Mouse (Mus musculus): ENCODE measurements around the gene Polm. TPM values are rescaled to one million over a fixed set of nuclear protein-coding genes. Genes with fewer than 3 reads are reported as not detected.

The Polm gene
- total and polyA plus RNA-seq, 3 experiments, result 5.4 to 18.3 TPM; not detected in 1

GRCm38 (mm10) chr11:5782199-5782944 is 55.4 kb downstream of the Polm start (continued):
- no peak for TF ChIP-seq NRF1 (IDR thresholded peaks at IDR 0.05; ENCODE audit: insufficient read depth, low read depth, low read length, poor library complexity, severe bottlenecking)
- TF ChIP-seq ZKSCAN1 (IDR thresholded peaks at IDR 0.05; ENCODE audit: low read depth, low read length), result no peak
- TF ChIP-seq BHLHE40 (IDR thresholded peaks at IDR 0.05; ENCODE audit: borderline replicate concordance, low read depth, low read length), result no peak
- no peak for TF ChIP-seq E2F4 (IDR thresholded peaks at IDR 0.05; ENCODE audit: borderline replicate concordance, low read depth, low read length)
- no peak for TF ChIP-seq NELFE (IDR thresholded peaks at IDR 0.05; ENCODE audit: low read depth, low read length)
- TF ChIP-seq TBP (IDR thresholded peaks at IDR 0.05; ENCODE audit: low read depth, low read length), result no peak
- TF ChIP-seq SMC3 (IDR thresholded peaks at IDR 0.05; ENCODE audit: low read depth, low read length), result peak; percentile 48
- TF ChIP-seq POLR2AphosphoS2 (IDR thresholded peaks at IDR 0.05; ENCODE audit: low read length), result no peak
- peak; percentile 63 for TF ChIP-seq SIN3A (IDR thresholded peaks at IDR 0.05; ENCODE audit: low read length)
- no peak for TF ChIP-seq MYB (IDR thresholded peaks at IDR 0.05; ENCODE audit: low read depth, low read length)
- no peak for TF ChIP-seq USF2 (IDR thresholded peaks at IDR 0.05; ENCODE audit: borderline replicate concordance in 1 of 2, insufficient read depth in 1 of 2, low read depth in 1 of 2, low read length in 2 of 2)
- TF ChIP-seq ZNF384 (IDR thresholded peaks at IDR 0.05; ENCODE audit: low read depth, low read length), result no peak

DNA sequence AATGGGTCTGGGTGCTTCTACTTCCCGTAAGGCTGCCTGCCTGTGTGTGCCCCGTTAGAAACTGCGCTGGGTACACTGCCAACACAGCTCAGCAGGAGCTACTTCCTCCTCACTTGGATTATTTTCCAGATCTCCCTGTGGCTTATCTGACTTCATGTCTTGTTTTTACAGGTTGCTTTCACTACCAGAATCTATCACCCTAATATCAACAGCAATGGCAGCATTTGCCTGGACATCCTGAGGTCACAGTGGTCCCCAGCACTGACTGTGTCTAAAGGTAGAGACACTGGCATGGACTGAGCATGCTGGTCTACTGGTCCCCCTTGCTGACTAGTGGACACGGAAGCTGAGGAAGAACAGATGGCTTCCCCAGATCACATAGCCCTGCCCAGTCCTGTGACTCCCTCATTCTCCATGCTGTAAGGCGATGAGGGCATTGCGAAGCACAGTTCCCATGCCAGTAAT is 57.7 kb downstream of the Polm start:
- H3K9me3 ChIP-seq (replicated peaks; ENCODE audit: insufficient read depth, low read length), result no peaks in the 10 kb centered on the region
- TF ChIP-seq EP300 (IDR thresholded peaks at IDR 0.05; ENCODE audit: low read depth in 1 of 2, low read length in 2 of 2) (peak; percentile 7 to 31; a peak in 1 of 4 replicates), UBTF (IDR thresholded peaks at IDR 0.05; ENCODE audit: borderline replicate concordance, insufficient read depth, low read depth, low read length) (no peak)
- H3K27me3 ChIP-seq (ENCODE audit: control insufficient read depth in 1 of 2, insufficient read depth in 2 of 2, low read length in 2 of 2), result no peaks in the 10 kb centered on the region
- H3K79me2 ChIP-seq (ENCODE audit: control insufficient read depth, insufficient read depth, low read length, poor library complexity), result no peaks in the 10 kb centered on the region
- no peak overlapping the region for H3K4me3 ChIP-seq (ENCODE audit: control insufficient read depth in 1 of 2, insufficient read depth in 1 of 2, low read depth in 2 of 2, low read length in 2 of 2)
- peaks cover 0 to 5% of the 10 kb centered on the region in 2 experiments; a peak in 2 of 4 replicates for H3K36me3 ChIP-seq (ENCODE audit: control insufficient read depth in 1 of 2, insufficient read depth in 2 of 2, low read length in 2 of 2)
- no peak for DNase-seq (ENCODE audit: low read depth, low spot score)
- peaks cover 0 to 8% of the 10 kb centered on the region in 2 experiments; a peak in 2 of 4 replicates for H3K4me1 ChIP-seq (ENCODE audit: control insufficient read depth in 1 of 2, insufficient read depth in 2 of 2, low read length in 2 of 2)
- no peak overlapping the region for H3K9ac ChIP-seq (ENCODE audit: control insufficient read depth, low read depth, low read length, poor library complexity, severe bottlenecking)
- no peak overlapping the region for H3K27ac ChIP-seq (ENCODE audit: control insufficient read depth, low read depth, low read length)

DNA sequence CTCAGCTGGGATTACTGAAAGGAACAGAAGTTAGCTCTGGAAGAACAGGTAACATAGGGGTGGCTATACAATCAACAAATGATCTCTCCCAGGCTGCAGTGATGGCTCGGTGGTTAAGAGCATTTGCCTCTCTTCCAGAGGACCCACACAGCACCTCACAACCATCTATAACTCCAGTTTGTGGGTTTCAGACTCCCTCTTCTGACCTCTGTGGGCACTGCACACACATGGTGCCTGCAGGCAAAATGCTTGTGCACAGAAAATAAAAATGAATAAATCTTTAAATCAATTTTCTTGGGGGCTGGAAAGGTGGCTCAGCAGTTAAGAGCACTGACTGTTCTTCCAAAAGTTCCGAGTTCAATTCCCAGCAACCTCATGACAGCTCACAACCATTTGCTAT is 59.3 kb downstream of the Polm start:
- DNase-seq (ENCODE audit: low read depth, low spot score), result peak; percentile 63
- TF ChIP-seq SMC3 (IDR thresholded peaks at IDR 0.05; ENCODE audit: low read depth, low read length), result peak; percentile 80
- peak; percentile 56 to 87 (median 69) for TF ChIP-seq CTCF (IDR thresholded peaks at IDR 0.05 in 2 of 3, conservative IDR thresholded peaks at IDR 0.05 in 1 of 3; ENCODE audit: control insufficient read depth in 1 of 3, insufficient read depth in 1 of 3, low read depth in 2 of 3, low read length in 3 of 3, poor library complexity in 1 of 3, severe bottlenecking in 1 of 3)
- peak; percentile 42; the same call in 1 of the 2 replicates for TF ChIP-seq MYC (IDR thresholded peaks at IDR 0.05; ENCODE audit: low read depth, low read length)
- TF ChIP-seq ETS1 (IDR thresholded peaks at IDR 0.05; ENCODE audit: low read depth, low read length), result no peak
- peak; percentile 89 for TF ChIP-seq RAD21 (IDR thresholded peaks at IDR 0.05; ENCODE audit: low read depth, low read length)
- TF ChIP-seq POLR2AphosphoS2 (IDR thresholded peaks at IDR 0.05; ENCODE audit: low read length), result no peak
- no peak for TF ChIP-seq GATA1 (IDR thresholded peaks at IDR 0.05; ENCODE audit: low read depth, low read length)
- TF ChIP-seq MAX (IDR thresholded peaks at IDR 0.05; ENCODE audit: low read length), result peak; percentile 35; the same call in 1 of the 2 replicates
- 0 out of 2 replicates have a peak, but pooled peaks have one; percentile 17 for TF ChIP-seq SIN3A (IDR thresholded peaks at IDR 0.05; ENCODE audit: low read length)
- TF ChIP-seq MXI1 (IDR thresholded peaks at IDR 0.05; ENCODE audit: low read depth, low read length), result no peak
- TF ChIP-seq NELFE (IDR thresholded peaks at IDR 0.05; ENCODE audit: low read depth, low read length), result no peak
- TF ChIP-seq ZC3H11A (IDR thresholded peaks at IDR 0.05; ENCODE audit: low read depth, low read length), result peak; percentile 67
- no peak for TF ChIP-seq HCFC1 (IDR thresholded peaks at IDR 0.05; ENCODE audit: low read depth, low read length)
- Histone ChIP-seq H3K36me3 (ENCODE audit: control insufficient read depth in 1 of 2, insufficient read depth in 2 of 2, low read length in 2 of 2) (peaks cover 0 to 5% of the 10 kb centered on the region in 2 experiments; a peak in 2 of 4 replicates), H3K9me3 (replicated peaks; ENCODE audit: insufficient read depth, low read length) (no peaks in the 10 kb centered on the region), H3K9ac (ENCODE audit: control insufficient read depth, low read depth, low read length, poor library complexity, severe bottlenecking) (no peak overlapping the region), H3K27ac (ENCODE audit: control insufficient read depth, low read depth, low read length) (no peak overlapping the region), H3K79me2 (ENCODE audit: control insufficient read depth, insufficient read depth, low read length, poor library complexity) (no peaks in the 10 kb centered on the region), H3K4me1 (ENCODE audit: control insufficient read depth in 1 of 2, insufficient read depth in 2 of 2, low read length in 2 of 2) (peaks cover 0 to 8% of the 10 kb centered on the region in 2 experiments; a peak in 2 of 4 replicates), H3K4me3 (ENCODE audit: control insufficient read depth in 1 of 2, insufficient read depth in 1 of 2, low read depth in 2 of 2, low read length in 2 of 2) (no peak overlapping the region), H3K27me3 (ENCODE audit: control insufficient read depth in 1 of 2, insufficient read depth in 2 of 2, low read length in 2 of 2) (no peaks in the 10 kb centered on the region)

Measured in MEL (cell line).